Mouse (Mus musculus): ENCODE data around the gene Psmb7. TPM values are rescaled to one million over a fixed set of nuclear protein-coding genes. Genes with fewer than 3 reads are reported as not detected.

The Psmb7 gene
- polyA plus RNA-seq, 1 experiment from 2014 or later: 241 TPM

DNA sequence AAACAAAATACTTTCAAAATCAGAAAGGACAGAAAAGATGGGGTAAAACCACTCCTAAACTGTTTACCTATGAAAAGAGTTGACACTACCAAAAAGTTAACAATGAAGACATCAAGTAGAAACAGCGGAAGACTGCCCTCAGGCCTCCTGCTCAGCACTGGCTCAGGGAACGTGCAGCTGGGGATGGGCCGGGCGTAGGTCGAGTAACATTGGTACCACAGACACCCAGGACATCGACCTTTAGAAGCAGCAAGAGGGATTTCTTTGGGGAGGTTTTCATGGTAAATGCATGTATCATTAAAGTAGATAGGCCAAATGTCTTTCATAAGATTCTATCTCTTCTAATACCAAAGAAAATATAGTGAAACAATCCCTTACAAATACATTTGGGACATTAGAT is 31.3 kb downstream of the Psmb7 start:
- Histone ChIP-seq H3K27me3 (no peaks in the 10 kb centered on the region), H3K27ac (no peak overlapping the region), H3K4me2 (no peak overlapping the region), H3K36me3 (peaks cover 11% of the 10 kb centered on the region; the same call in 1 of the 2 replicates), H3K4me1 (no peaks in the 10 kb centered on the region), H3K9me3 (no peaks in the 10 kb centered on the region), H3K9ac (no peak overlapping the region), H3K4me3 (no peak overlapping the region)
- 90% methylated on average over 6 of the region's 6 CpGs for WGBS
- no peak for ATAC-seq (ENCODE audit: borderline replicate concordance, extremely low read depth, low FRiP score, low TSS enrichment)

DNA sequence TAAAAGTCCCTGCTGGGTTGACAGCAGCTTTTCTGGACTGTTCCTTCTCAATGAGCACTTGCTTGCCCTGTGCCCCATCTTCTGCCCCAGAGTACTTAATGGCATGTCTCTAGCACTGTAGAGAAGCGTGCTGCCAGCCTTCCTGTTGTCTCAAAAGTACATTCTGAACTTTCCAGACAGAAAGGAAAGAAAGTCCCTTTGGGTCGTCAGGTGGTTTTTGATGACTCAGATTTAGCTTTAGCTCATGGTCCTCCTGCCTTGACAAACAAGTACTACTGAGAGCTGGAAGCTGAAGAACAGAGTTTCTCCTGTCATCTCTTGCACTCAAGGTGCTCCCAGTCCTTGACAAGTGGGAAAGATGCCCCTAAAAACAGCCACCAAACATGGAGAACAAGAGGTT is 33.7 kb downstream of the Psmb7 start:
- no peak for ATAC-seq (ENCODE audit: borderline replicate concordance, extremely low read depth, low FRiP score, low TSS enrichment)
- no peaks in the 10 kb centered on the region for H3K27me3 ChIP-seq

DNA sequence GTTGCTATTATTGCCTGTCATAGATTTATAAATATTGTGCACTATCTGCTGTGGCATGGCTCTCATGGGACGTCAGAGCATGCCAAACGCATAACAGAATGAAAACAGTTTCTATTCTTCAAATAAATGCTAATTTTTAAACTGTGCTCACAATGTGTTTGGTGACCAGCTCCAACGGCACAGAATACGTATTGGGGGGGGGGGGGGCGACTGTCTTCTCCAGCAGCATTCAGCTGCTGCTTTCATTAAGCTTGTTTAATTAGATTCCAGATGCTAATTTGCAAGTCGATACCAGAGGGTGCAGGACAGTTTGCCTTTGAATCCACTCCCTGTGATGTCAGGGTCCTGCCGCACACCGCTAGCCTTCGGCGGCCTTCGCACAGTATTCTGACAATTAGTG is 34.6 kb downstream of the Psmb7 start:
- Histone ChIP-seq H3K9ac (no peak overlapping the region), H3K4me2 (no peak overlapping the region), H3K4me1 (no peaks in the 10 kb centered on the region), H3K27me3 (no peaks in the 10 kb centered on the region), H3K27ac (no peak overlapping the region), H3K9me3 (no peaks in the 10 kb centered on the region), H3K4me3 (no peak overlapping the region), H3K36me3 (peaks cover 11% of the 10 kb centered on the region; the same call in 1 of the 2 replicates)
- ATAC-seq (ENCODE audit: borderline replicate concordance, extremely low read depth, low FRiP score, low TSS enrichment): no peak
- WGBS: 77% methylated on average over 11 of the region's 11 CpGs

More for the DNA sequence above, 33.7 kb downstream of the Psmb7 start:
- no peaks in the 10 kb centered on the region for H3K4me1 ChIP-seq
- no peak overlapping the region for H3K4me2 ChIP-seq
- H3K27ac ChIP-seq: no peak overlapping the region
- H3K4me3 ChIP-seq: no peak overlapping the region
- 81% methylated on average over 2 of the region's 2 CpGs for WGBS
- H3K36me3 ChIP-seq: peaks cover 11% of the 10 kb centered on the region; the same call in 1 of the 2 replicates
- H3K9ac ChIP-seq: no peak overlapping the region
- H3K9me3 ChIP-seq: no peaks in the 10 kb centered on the region

DNA sequence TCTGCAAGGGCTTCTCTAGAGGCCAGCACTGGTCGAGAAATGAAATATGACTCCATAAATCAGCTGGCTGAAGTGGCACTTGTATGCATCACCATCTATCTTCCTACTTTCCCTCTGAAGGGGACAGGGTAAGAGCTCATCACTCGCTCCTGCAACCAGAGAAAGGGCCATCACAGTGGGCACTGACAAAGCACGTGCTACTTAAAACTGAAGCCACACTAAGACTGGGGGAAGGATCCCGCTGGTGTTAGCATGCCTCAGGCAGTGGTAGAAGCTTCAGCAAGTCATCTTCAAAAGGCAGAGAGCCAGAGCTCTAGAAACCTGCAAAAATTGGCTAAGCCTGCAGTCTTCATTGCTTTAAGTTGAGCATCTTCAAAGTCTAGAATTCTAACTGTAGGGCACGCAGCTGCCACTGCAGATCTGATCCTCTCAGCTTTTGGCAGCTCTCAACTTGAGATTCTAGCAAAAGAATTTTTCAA is 35.0 kb downstream of the Psmb7 start:
- Histone ChIP-seq H3K27ac (no peak overlapping the region), H3K9me3 (no peaks in the 10 kb centered on the region), H3K4me1 (no peaks in the 10 kb centered on the region), H3K4me2 (no peak overlapping the region), H3K9ac (no peak overlapping the region), H3K27me3 (no peaks in the 10 kb centered on the region), H3K36me3 (peaks cover 11% of the 10 kb centered on the region; the same call in 1 of the 2 replicates), H3K4me3 (no peak overlapping the region)
- no peak for ATAC-seq (ENCODE audit: borderline replicate concordance, extremely low read depth, low FRiP score, low TSS enrichment)
- WGBS: 60% methylated on average over 5 of the region's 5 CpGs

DNA sequence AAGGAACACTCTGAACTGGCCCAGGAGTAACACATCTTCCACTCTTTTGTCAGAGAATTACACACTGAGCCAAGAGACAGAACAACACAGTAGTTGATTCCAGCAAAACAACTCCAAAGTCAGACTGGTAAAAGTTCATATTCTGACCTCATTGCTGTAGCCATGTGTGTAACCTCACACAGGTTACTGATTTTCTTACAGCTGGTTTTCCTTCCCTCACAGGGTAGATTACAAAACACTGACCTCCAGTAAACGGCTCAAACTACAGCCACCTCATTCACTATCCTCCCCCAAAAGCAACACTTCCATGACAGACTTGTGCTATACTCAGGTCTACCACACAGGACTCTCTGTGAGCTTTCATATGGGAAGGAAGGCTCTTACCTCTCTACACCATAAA is 36.2 kb downstream of the Psmb7 start:
- WGBS: 67% methylated on average over 1 of the region's 1 CpGs
- H3K4me1 ChIP-seq: no peaks in the 10 kb centered on the region
- ATAC-seq (ENCODE audit: borderline replicate concordance, extremely low read depth, low FRiP score, low TSS enrichment): no peak
- no peaks in the 10 kb centered on the region for H3K9me3 ChIP-seq
- no peak overlapping the region for H3K27ac ChIP-seq
- no peak overlapping the region for H3K9ac ChIP-seq
- no peak overlapping the region for H3K4me3 ChIP-seq
- peaks cover 4% of the 10 kb centered on the region; the same call in 1 of the 2 replicates for H3K36me3 ChIP-seq
- no peak overlapping the region for H3K4me2 ChIP-seq
- no peaks in the 10 kb centered on the region for H3K27me3 ChIP-seq

DNA sequence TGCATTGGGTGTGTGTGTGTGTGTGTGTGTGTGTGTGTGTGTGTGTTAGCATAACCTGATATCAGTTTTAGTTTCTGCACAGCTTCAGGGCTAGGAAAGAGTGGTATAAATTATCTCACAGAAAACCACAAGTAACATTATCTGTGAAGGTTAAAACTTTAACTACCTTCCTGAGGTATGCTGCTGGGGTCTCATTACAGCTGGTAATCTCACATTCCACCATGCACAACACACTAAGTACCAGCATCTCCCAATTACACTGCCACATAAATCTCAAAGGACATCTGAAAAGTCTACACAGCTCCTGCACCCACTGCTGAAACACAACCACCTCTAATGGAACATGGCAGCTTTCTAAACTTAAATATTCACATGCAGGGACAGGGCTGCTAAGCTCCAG is 43.0 kb downstream of the Psmb7 start:
- Histone ChIP-seq H3K4me1 (no peaks in the 10 kb centered on the region), H3K4me2 (no peak overlapping the region), H3K4me3 (no peak overlapping the region), H3K27ac (no peak overlapping the region), H3K36me3 (peaks cover 5% of the 10 kb centered on the region; the same call in 1 of the 2 replicates), H3K9ac (no peak overlapping the region), H3K27me3 (no peaks in the 10 kb centered on the region), H3K9me3 (no peaks in the 10 kb centered on the region)
- no peak for ATAC-seq (ENCODE audit: borderline replicate concordance, extremely low read depth, low FRiP score, low TSS enrichment)

DNA sequence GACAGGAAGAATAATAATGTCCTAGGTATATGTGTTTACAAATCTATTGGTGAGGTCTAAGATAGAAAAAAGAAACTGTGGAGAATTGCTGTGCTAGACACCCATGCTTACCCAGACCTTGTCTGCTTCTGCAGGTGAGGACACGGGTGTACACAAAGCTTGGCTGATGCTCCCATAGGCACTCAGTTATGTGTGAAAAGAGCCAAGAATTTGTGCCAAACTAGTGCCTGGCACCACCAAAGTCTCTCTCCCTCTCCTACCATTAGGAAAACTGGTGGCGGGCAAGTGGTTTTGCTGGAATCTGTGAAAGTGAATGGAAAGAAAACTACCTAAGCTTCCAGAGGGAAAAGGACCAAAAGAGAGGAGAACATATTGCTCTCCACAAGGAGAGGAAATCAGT is 45.5 kb downstream of the Psmb7 start:
- Histone ChIP-seq H3K4me2 (no peak overlapping the region), H3K27ac (no peak overlapping the region), H3K4me3 (no peak overlapping the region), H3K9me3 (no peaks in the 10 kb centered on the region), H3K9ac (no peak overlapping the region), H3K4me1 (no peaks in the 10 kb centered on the region), H3K36me3 (peaks cover 5% of the 10 kb centered on the region; the same call in 1 of the 2 replicates), H3K27me3 (no peaks in the 10 kb centered on the region)
- ATAC-seq (ENCODE audit: borderline replicate concordance, extremely low read depth, low FRiP score, low TSS enrichment): no peak
- WGBS: 95% methylated on average over 2 of the region's 2 CpGs

DNA sequence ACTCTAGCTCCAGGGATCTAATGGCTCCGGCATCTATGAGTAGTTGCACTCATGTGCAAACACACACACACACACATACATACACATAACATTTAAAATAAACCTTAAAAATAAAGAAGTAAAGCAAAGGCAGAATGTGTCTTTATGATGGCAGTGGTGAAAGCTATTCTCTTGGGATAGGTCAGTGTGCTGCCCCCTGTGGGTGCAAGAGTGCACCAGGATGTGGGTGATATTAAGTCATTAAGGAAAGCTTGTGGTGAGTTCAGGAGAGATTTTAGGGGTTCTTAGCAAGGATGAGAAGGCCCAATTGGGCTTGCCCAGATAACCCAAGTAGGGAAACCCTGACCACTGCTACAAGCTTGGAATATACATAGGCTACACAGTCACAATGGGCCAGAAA is 46.0 kb downstream of the Psmb7 start:
- H3K4me3 ChIP-seq: no peak overlapping the region
- no peak for ATAC-seq (ENCODE audit: borderline replicate concordance, extremely low read depth, low FRiP score, low TSS enrichment)
- peaks cover 5% of the 10 kb centered on the region; the same call in 1 of the 2 replicates for H3K36me3 ChIP-seq
- no peaks in the 10 kb centered on the region for H3K4me1 ChIP-seq
- no peak overlapping the region for H3K27ac ChIP-seq
- H3K9ac ChIP-seq: no peak overlapping the region
- 91% methylated on average over 1 of the region's 1 CpGs for WGBS
- no peak overlapping the region for H3K4me2 ChIP-seq
- no peaks in the 10 kb centered on the region for H3K27me3 ChIP-seq
- H3K9me3 ChIP-seq: no peaks in the 10 kb centered on the region

DNA sequence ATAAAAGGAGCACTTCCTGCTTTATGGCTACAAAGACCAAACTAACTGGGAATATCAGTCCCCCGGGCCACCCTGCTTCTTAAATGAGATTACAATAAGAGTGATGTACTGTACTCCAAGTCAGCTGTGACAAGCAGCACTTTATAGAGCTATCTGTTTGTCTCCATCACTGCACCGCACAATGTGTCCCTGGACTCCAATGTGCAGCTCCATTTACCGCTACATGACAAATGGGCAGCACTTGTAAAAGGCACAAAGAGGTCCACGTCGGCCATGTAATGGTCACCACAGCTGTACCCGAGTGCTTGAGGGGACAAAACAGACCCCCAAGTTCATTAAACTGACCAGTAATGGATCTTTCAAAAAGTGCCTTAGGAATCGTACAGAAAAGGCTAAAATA is 49.0 kb downstream of the Psmb7 start:
- 74% methylated on average over 7 of the region's 7 CpGs for WGBS
- H3K9me3 ChIP-seq: no peaks in the 10 kb centered on the region

DNA sequence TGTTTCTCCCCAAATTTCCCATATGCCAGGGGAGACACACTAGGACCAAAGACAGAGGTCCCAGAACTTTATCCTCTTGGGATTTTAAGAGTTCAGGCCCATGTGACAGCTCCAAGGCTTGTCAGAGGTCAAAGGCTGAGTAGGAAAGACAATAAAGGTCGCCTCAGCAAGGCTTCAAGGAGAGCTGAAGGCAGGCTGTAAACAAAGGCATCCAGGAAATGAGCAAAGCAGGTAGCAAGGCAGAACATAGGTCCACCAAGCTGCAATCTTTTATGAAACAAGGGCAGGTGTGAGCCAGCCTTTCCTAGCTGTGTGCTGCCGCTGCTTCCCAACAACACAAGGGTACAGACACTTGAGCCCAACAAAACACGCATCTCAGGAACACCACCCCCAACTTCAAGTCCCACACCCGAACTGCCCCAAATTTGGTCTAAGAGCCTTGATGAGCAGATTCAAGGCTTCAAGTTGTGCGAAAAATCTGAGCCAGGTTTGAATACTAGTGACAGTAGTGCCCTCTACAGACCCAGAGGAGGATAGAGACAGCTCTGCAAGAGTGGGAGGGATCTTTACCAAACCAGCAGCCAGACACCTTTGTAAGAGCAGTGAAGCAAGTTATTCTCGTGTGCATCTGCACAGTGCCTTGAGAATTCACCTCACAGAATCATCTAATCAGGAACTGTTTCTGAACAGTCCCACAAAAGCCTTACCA is 52.0 kb downstream of the Psmb7 start:
- no peaks in the 10 kb centered on the region for H3K9me3 ChIP-seq
- no peak for ATAC-seq (ENCODE audit: borderline replicate concordance, extremely low read depth, low FRiP score, low TSS enrichment)
- no peak overlapping the region for H3K4me2 ChIP-seq
- no peak overlapping the region for H3K9ac ChIP-seq
- H3K27ac ChIP-seq: no peak overlapping the region
- no peaks in the 10 kb centered on the region for H3K27me3 ChIP-seq
- H3K36me3 ChIP-seq: peaks cover 36% of the 10 kb centered on the region
- WGBS: 62% methylated on average over 6 of the region's 6 CpGs
- no peaks in the 10 kb centered on the region for H3K4me1 ChIP-seq
- no peak overlapping the region for H3K4me3 ChIP-seq

More for the DNA sequence above, 49.0 kb downstream of the Psmb7 start:
- ATAC-seq (ENCODE audit: borderline replicate concordance, extremely low read depth, low FRiP score, low TSS enrichment): no peak
- Histone ChIP-seq H3K36me3 (peaks cover 9% of the 10 kb centered on the region; the same call in 1 of the 2 replicates), H3K4me3 (no peak overlapping the region), H3K4me2 (no peak overlapping the region), H3K27me3 (no peaks in the 10 kb centered on the region), H3K9ac (no peak overlapping the region), H3K27ac (no peak overlapping the region), H3K4me1 (no peaks in the 10 kb centered on the region)

DNA sequence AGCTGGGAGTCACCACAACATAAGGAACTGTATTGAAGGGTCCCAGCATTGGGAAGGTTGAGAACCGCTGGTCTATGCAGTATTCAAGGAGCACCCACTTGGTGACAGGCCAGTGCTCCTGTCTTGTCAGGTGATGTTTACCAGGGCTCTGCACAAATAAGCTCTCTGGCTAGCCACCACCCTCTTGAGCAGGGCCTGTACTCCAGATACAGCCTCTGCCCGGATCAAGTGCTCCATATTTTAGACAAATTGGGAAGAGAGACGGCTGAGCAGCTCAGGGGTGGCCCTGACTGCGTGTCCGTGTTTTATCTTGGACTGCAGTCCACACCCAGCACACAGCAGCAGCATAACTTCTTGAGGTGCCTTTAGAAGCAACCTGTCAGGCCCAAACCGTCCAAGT is 57.2 kb downstream of the Psmb7 start:
- Histone ChIP-seq H3K4me2 (no peak overlapping the region), H3K27me3 (no peaks in the 10 kb centered on the region), H3K27ac (no peak overlapping the region), H3K4me1 (no peaks in the 10 kb centered on the region), H3K4me3 (no peak overlapping the region), H3K9me3 (no peaks in the 10 kb centered on the region), H3K36me3 (peaks cover 76% of the 10 kb centered on the region), H3K9ac (no peak overlapping the region)
- ATAC-seq (ENCODE audit: borderline replicate concordance, extremely low read depth, low FRiP score, low TSS enrichment): no peak
- 62% methylated on average over 6 of the region's 6 CpGs for WGBS

DNA sequence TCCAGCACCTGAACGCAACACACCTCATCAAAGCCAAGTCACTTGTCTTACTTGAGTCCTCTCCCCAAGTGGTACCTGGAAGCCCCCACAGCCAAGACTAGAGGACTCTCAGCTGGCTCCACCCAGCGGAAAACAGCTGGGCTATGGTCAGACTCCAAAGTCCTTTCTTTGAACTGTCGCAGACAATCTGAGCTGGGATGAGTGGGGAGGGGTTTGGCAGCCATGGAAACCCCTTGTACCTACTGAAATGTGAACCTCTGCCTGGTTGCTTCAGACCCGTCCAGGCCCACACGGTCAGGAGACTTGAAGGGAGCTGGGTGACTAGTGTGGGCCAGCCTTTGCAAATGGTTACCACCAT is 58.5 kb downstream of the Psmb7 start:
- Histone ChIP-seq H3K4me3 (no peak overlapping the region), H3K9me3 (no peaks in the 10 kb centered on the region), H3K36me3 (peaks cover 76% of the 10 kb centered on the region), H3K27me3 (no peaks in the 10 kb centered on the region), H3K4me1 (no peaks in the 10 kb centered on the region), H3K27ac (no peak overlapping the region), H3K9ac (no peak overlapping the region), H3K4me2 (no peak overlapping the region)
- ATAC-seq (ENCODE audit: borderline replicate concordance, extremely low read depth, low FRiP score, low TSS enrichment): no peak
- 36% methylated on average over 5 of the region's 5 CpGs for WGBS

Measured in lung, embryonic 15.5 days (tissue).